ENCODE assay signal across 27 mouse cellular contexts in genomic region chr4:49244791-49245190, GRCm38 (mm10).
A peak's percentile ranks its signal among the peaks of the same experiment; 100 is the strongest.
DNase-seq lines count a peak whose midpoint lies in the region; ATAC-seq lines count a peak whose summit lies in the region.
"Had no signal": no experiment of that assay in that cellular context is flagged by ENCODE, and none has a peak within 500 bp of the region (broad histone marks: within the 10 kb centered on the region; RNA-seq: fewer than 3 reads in every experiment).

No protein-coding gene starts in this region.

- no peaks in the 10 kb centered on the region for H3K36me3 ChIP-seq in hindbrain, embryonic 14.5 days (replicated peaks; ENCODE audit: control insufficient read depth, insufficient read depth)
- no peaks in the 10 kb centered on the region for H3K36me3 ChIP-seq in hindbrain, embryonic 13.5 days
- H3K36me3 ChIP-seq: embryonic facial prominence, embryonic 10.5 days; embryonic facial prominence, embryonic 13.5 days; forebrain, embryonic 12.5 days; hindbrain, embryonic 12.5 days had no signal

- H3K4me2 ChIP-seq in hindbrain, embryonic 14.5 days (replicated peaks), result no peak overlapping the region
- no peak overlapping the region for H3K4me2 ChIP-seq in hindbrain, embryonic 13.5 days
- H3K4me2 ChIP-seq: embryonic facial prominence, embryonic 13.5 days; forebrain, embryonic 12.5 days; heart, embryonic 11.5 days; hindbrain, embryonic 12.5 days had no signal

- peak; percentile 33 to 37 for DNase-seq in cerebellum, postnatal 10 days
- no peak for DNase-seq in cerebellum, adult 9-10 months
- peak; percentile 35 for DNase-seq in hindbrain, embryonic 14.5 days (ENCODE audit: low spot score)
- DNase-seq in left cerebral cortex, postnatal 4 days, result peak; percentile 13
- no peak for DNase-seq in left cerebral cortex, postnatal 25 days (ENCODE audit: low spot score in 2 of 2)
- no peak for DNase-seq in adrenal gland, adult (ENCODE audit: inconsistent age in 2 of 2, low spot score in 1 of 2)
- DNase-seq: adrenal gland, adult 2 months; adrenal gland, postnatal 14 days; cerebellum, adult 18-20 months; cerebellum, adult 9-11 months; cerebellum, postnatal 36 days; embryo, embryonic 11 days; gastrocnemius, postnatal 10 days; gastrocnemius, postnatal 36 days; heart, adult 11 months had no signal

- no peaks in the 10 kb centered on the region for H3K27me3 ChIP-seq in hindbrain, embryonic 14.5 days (ENCODE audit: control insufficient read depth, insufficient read depth, low read length)
- H3K27me3 ChIP-seq in hindbrain, embryonic 13.5 days, result no peaks in the 10 kb centered on the region
- H3K27me3 ChIP-seq: embryonic facial prominence, embryonic 13.5 days; forebrain, embryonic 12.5 days; hindbrain, embryonic 12.5 days; Patski had no signal

- H3K27ac ChIP-seq in hindbrain, embryonic 14.5 days, result no peak overlapping the region; the same call in 1 of the 2 replicates
- no peak overlapping the region for H3K27ac ChIP-seq in hindbrain, embryonic 13.5 days
- H3K27ac ChIP-seq: embryonic facial prominence, embryonic 10.5 days; embryonic facial prominence, embryonic 13.5 days; forebrain, embryonic 12.5 days; hindbrain, embryonic 12.5 days; hindbrain, postnatal 0 days had no signal

- intact Hi-C loops in left cerebral cortex, postnatal 4 days (cut with DNase I), result no loop called here
- intact Hi-C loops in left cerebral cortex, postnatal 25 days (cut with DNase I), result loop anchor here (5.0 kb wide), 1 partner anchor 182 kb away; no protein-coding TSS in a partner anchor

- no peaks in the 10 kb centered on the region for H3K9me3 ChIP-seq in hindbrain, embryonic 14.5 days (ENCODE audit: control insufficient read depth, low read length)
- H3K9me3 ChIP-seq in hindbrain, embryonic 13.5 days, result no peaks in the 10 kb centered on the region
- H3K9me3 ChIP-seq: embryonic facial prominence, embryonic 10.5 days; embryonic facial prominence, embryonic 13.5 days; forebrain, embryonic 12.5 days; hindbrain, embryonic 12.5 days had no signal

- H3K4me3 ChIP-seq in hindbrain, embryonic 14.5 days (replicated peaks; ENCODE audit: low read length), result no peak overlapping the region
- H3K4me3 ChIP-seq in hindbrain, embryonic 13.5 days, result no peak overlapping the region
- H3K4me3 ChIP-seq: embryonic facial prominence, embryonic 10.5 days; embryonic facial prominence, embryonic 13.5 days; erythroblast, embryonic 14.5 days; forebrain, embryonic 12.5 days; hindbrain, embryonic 12.5 days had no signal

- no peak for ATAC-seq in hindbrain, embryonic 14.5 days (ENCODE audit: low FRiP score)
- ATAC-seq in hindbrain, embryonic 13.5 days (ENCODE audit: low FRiP score), result no peak
- ATAC-seq in granulocyte monocyte progenitor cell, adult 5-6 weeks (replicated peaks; ENCODE audit: poor library complexity, severe bottlenecking), result peak; percentile 31; the same call in 1 of the 2 replicates
- ATAC-seq: hindbrain, postnatal 0 days; inflammation-experienced regulatory T-cells, adult 6 months; intestine, embryonic 16.5 days; Patski had no signal

- H3K9ac ChIP-seq in hindbrain, embryonic 14.5 days, result no peak overlapping the region
- H3K9ac ChIP-seq in hindbrain, embryonic 13.5 days, result no peak overlapping the region
- H3K9ac ChIP-seq: embryonic facial prominence, embryonic 13.5 days; forebrain, embryonic 12.5 days; hindbrain, embryonic 12.5 days had no signal

- H3K4me1 ChIP-seq in hindbrain, embryonic 14.5 days (replicated peaks; ENCODE audit: control insufficient read depth, insufficient read depth, low read length), result 0 out of 2 replicates have a peak, but pooled peaks cover 4% of the 10 kb centered on the region
- peaks cover 7% of the 10 kb centered on the region; the same call in 1 of the 2 replicates for H3K4me1 ChIP-seq in hindbrain, embryonic 13.5 days (replicated peaks)
- H3K4me1 ChIP-seq: embryonic facial prominence, embryonic 10.5 days; hindbrain, embryonic 12.5 days had no signal

- 44% methylated on average over 5 of the region's 5 CpGs for WGBS in hindbrain, embryonic 14.5 days
- 46% methylated on average over 5 of the region's 5 CpGs for WGBS in hindbrain, embryonic 13.5 days

Comparison
In these comparisons a context has a peak if more than half of its experiments do, and no peak if none do; other contexts are left out.
1. DNase-seq: peak in cerebellum, postnatal 10 days (2 of 2), hindbrain, embryonic 14.5 days (single experiment) and left cerebral cortex, postnatal 4 days (single experiment); none in cerebellum, adult 9-10 months (single experiment), left cerebral cortex, postnatal 25 days (0 of 2) and adrenal gland, adult (0 of 2).